Mouse (Mus musculus) forebrain, embryonic 14.5 days (tissue): ENCODE measurements around the gene Obscn. TPM values are rescaled to one million over a fixed set of nuclear protein-coding genes. Genes with fewer than 3 reads are reported as not detected.
A peak's percentile ranks its signal among the peaks of the same experiment; 100 is the strongest.

ENCODE experiments used
- ATAC-seq: fragments of 200-750 bp; cut with Nextera tagmentation; 2 replicates; pipeline ENCODE4 v1.8.0; 2017; ENCODE audit warnings: mild to moderate bottlenecking, moderate library complexity
- DNase-seq: peaks from one replicate; pipeline ENCODE4 v3.0.0-alpha.2; 2015; ENCODE audit warnings: low spot score
- H3K27ac ChIP-seq: fragments of 300-500 bp; sonication (generic); 2 replicates; pipeline ENCODE4 v1.5.1; 2014; ENCODE audit warnings: low read depth, mild to moderate bottlenecking, control low read depth, low read length, moderate library complexity
- H3K27me3 ChIP-seq: fragments of 300-500 bp; sonication (generic); replicated peaks from 2 replicates; pipeline ENCODE4 v1.6.1; 2014; ENCODE audit warnings: low read length, control low read depth, mixed read lengths; ENCODE audit not compliant: control insufficient read depth, insufficient read depth
- H3K36me3 ChIP-seq: fragments of 300-500 bp; sonication (generic); 2 replicates; pipeline ENCODE4 v1.6.1; 2014; ENCODE audit warnings: low read length, control low read depth; ENCODE audit not compliant: control insufficient read depth, insufficient read depth
- H3K4me1 ChIP-seq: fragments of 300-500 bp; sonication (generic); 2 replicates; pipeline ENCODE4 v1.6.1; 2014; ENCODE audit warnings: antibody characterized with exemption, low read length, control low read depth; ENCODE audit not compliant: control insufficient read depth, insufficient read depth
- H3K4me2 ChIP-seq: fragments of 300-500 bp; sonication (generic); 2 replicates; pipeline ENCODE4 v1.6.1; 2014; ENCODE audit warnings: mild to moderate bottlenecking, control low read depth, low read length
- H3K4me3 ChIP-seq: fragments of 300-500 bp; sonication (generic); 2 replicates; pipeline ENCODE4 v1.5.1; 2014; ENCODE audit warnings: low read depth, low read length, control low read depth
- H3K9ac ChIP-seq: fragments of 300-500 bp; sonication (generic); 2 replicates; pipeline ENCODE4 v1.6.1; 2014; ENCODE audit warnings: mild to moderate bottlenecking, low read length, control low read depth, moderate library complexity
- H3K9me3 ChIP-seq: fragments of 300-500 bp; sonication (generic); replicated peaks from 2 replicates; pipeline ENCODE4 v1.6.1; 2016; ENCODE audit warnings: low read length, control low read depth, mixed read lengths; ENCODE audit not compliant: control insufficient read depth
- WGBS: fragments of 180-500 bp; shearing (Covaris S2); extraction: QIAGEN DNeasy Blood & Tissue Kit; methylation state at CpG from one replicate; pipeline ENCODE4 v1.1.7; 2014; 5-methylcytosine and 5-hydroxymethylcytosine counted together
- polyA plus RNA-seq: library from polyadenylated mRNA; unstranded; fragments of >200 nt; fragmentation: Nextera tagmentation; extraction: Ambion mirVana; gene quantifications from 2 replicates; pipeline ENCODE4 v1.2.1, GENCODE M21; 2014

Gene Obscn
- polyA plus RNA-seq, 1 experiment from 2014 or later, result 0.05 TPM

GRCm38 (mm10) chr11:58979183-58979582 lies 157.0 kb downstream of the Obscn start:
- peaks cover 18% of the 10 kb centered on the region for H3K4me1 ChIP-seq
- 69% methylated on average over 3 of the region's 3 CpGs for WGBS

DNA sequence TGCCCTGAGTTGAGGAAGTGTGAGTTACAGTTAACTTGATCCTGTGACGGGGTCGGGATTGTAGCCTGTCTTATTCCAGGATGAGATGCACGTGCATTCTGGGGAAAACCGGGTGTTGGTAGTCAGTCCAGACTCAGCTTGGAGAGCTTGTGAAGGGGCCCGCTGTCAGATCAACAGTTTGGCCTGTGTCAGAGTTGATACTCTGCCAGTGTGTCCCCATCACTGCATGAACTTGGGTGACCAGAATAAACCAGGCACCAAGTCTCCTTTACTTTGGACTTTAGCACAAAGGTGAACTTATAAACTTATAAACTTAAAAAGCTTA lies 157.5 kb downstream of the Obscn start:
- Histone ChIP-seq H3K36me3 (peaks cover 15% of the 10 kb centered on the region), H3K27ac (no peak overlapping the region), H3K9ac (peak overlapping the region; percentile 91), H3K4me2 (peak overlapping the region; percentile 100), H3K4me1 (peaks cover 18% of the 10 kb centered on the region), H3K9me3 (no peaks in the 10 kb centered on the region), H3K4me3 (peak overlapping the region; percentile 99), H3K27me3 (no peaks in the 10 kb centered on the region)
- no peak for DNase-seq
- 0% methylated on average over 5 of the region's 5 CpGs for WGBS
- ATAC-seq, result no peak

More at GRCm38 (mm10) chr11:58979183-58979582, 157.0 kb downstream of the Obscn start:
- DNase-seq, result no peak
- H3K4me3 ChIP-seq, result peak overlapping the region; percentile 99
- no peak for ATAC-seq
- no peaks in the 10 kb centered on the region for H3K27me3 ChIP-seq
- H3K9me3 ChIP-seq, result no peaks in the 10 kb centered on the region
- no peak overlapping the region for H3K27ac ChIP-seq
- H3K36me3 ChIP-seq, result peaks cover 20% of the 10 kb centered on the region
- peak overlapping the region; percentile 91 for H3K9ac ChIP-seq
- peak overlapping the region; percentile 100 for H3K4me2 ChIP-seq

DNA sequence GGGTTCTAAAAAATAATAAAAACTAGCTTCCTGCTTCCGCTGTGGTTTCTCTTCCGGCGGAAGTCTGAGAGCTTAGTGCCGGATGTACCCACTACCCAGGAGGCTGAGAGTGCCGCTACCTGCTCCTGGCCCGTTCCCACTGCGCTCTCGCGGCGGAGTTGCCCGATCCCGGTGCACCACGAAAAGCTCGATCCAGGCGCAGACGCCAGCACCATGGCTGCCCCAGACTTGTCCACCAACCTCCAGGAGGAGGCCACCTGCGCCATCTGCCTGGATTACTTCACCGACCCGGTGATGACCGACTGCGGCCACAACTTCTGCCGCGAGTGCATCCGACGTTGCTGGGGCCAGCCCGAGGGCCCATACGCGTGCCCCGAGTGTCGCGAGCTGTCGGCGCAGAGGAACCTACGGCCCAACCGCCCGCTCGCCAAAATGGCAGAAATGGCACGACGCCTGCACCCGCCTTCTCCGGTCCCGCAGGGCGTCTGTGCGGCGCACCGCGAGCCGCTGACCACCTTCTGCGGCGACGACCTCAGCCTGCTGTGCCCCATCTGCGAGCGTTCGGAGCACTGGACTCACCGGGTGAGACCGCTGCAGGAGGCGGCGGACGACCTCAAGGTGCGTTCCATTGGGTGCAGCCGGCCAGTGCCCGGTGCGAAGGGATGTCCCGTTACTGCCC lies 158.0 kb downstream of the Obscn start, which contains the start of gene Trim11:
Trim11 (plus strand) TSS at position 67 of the 679 bp plus-strand sequence.
- Histone ChIP-seq H3K4me2 (peak within 1 kb of the TSS; percentile 100), H3K27me3 (no peaks in the 10 kb centered on the region), H3K9ac (peak within 1 kb of the TSS; percentile 91), H3K4me1 (peaks cover 18% of the 10 kb centered on the region), H3K9me3 (no peaks in the 10 kb centered on the region), H3K4me3 (peak within 1 kb of the TSS; percentile 99), H3K27ac (peak within 1 kb of the TSS; percentile 48; the same call in 1 of the 2 replicates), H3K36me3 (peaks cover 14% of the 10 kb centered on the region)
- DNase-seq (peak; percentile 89), ATAC-seq (peak; percentile 89)
- under 1% methylated on average over 64 of the region's 64 CpGs for WGBS

- under 1% methylated on average over 21 of the region's 21 CpGs for WGBS
- Histone ChIP-seq H3K36me3 (peaks cover 10% of the 10 kb centered on the region), H3K4me3 (peak overlapping the region; percentile 99), H3K9me3 (no peaks in the 10 kb centered on the region), H3K4me2 (peak overlapping the region; percentile 100), H3K9ac (peak overlapping the region; percentile 91), H3K27me3 (no peaks in the 10 kb centered on the region), H3K27ac (peak overlapping the region; percentile 48; the same call in 1 of the 2 replicates), H3K4me1 (peaks cover 18% of the 10 kb centered on the region)
- ATAC-seq (peak; percentile 33), DNase-seq (no peak)
These were observed 158.6 kb downstream of the Obscn start for GRCm38 (mm10) chr11:58977607-58978026.

DNA sequence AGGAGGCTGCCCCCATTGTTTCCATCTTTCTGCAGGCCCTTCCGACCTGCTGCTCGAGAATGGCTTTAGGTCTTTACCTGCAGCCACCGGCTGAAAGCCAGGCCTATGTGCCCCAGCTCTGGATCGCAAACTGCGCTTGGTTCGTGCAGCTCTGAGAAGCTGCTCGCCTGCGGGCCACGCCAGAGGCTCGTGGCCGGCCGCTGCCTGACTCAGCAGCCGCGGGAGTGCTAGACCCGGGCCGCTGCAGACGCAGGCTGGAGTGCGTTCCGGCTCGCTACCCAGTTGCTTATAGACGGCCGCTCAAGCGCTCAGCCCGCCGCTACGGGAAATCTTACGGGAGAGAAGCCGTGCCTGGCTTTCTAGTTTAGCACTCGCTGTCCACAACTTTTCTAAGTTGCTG lies 159.1 kb downstream of the Obscn start:
- H3K27ac ChIP-seq, result peak overlapping the region; percentile 48; the same call in 1 of the 2 replicates
- WGBS, result under 1% methylated on average over 29 of the region's 29 CpGs
- DNase-seq, result no peak

DNA sequence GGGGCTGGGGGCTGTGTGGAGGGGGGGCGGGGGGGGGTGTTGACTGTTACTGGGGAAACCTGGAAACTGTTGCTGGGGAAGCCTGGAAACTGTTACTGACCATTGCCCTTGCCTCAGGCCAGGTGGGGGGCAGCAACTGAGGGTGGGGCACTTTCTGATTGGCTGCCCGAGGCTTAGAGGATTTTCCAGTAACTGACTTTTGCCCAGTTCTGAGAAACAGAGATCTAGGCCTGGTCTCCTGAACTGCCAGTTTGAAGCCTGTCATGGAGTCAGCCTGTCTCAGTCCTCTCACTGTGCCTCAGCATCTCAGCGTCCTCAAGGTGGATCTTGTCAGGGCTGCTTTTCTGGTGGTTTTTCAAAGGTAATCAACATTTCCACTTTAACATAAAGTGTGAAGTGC lies 161.8 kb downstream of the Obscn start:
- H3K4me3 ChIP-seq, result no peak overlapping the region
- no peak overlapping the region for H3K4me2 ChIP-seq
- H3K4me1 ChIP-seq, result peaks cover 14% of the 10 kb centered on the region
- H3K27ac ChIP-seq, result no peak overlapping the region
- DNase-seq (no peak), ATAC-seq (no peak)
- H3K9ac ChIP-seq, result no peak overlapping the region
- 87% methylated on average over 3 of the region's 3 CpGs for WGBS
- H3K36me3 ChIP-seq, result peaks cover 10% of the 10 kb centered on the region; the same call in 1 of the 2 replicates
- no peaks in the 10 kb centered on the region for H3K27me3 ChIP-seq
- no peaks in the 10 kb centered on the region for H3K9me3 ChIP-seq

More for the DNA sequence above, 159.1 kb downstream of the Obscn start:
- no peak for ATAC-seq
- Histone ChIP-seq H3K4me3 (peak overlapping the region; percentile 99), H3K9me3 (no peaks in the 10 kb centered on the region), H3K27me3 (no peaks in the 10 kb centered on the region), H3K36me3 (peaks cover 9% of the 10 kb centered on the region), H3K4me2 (peak overlapping the region; percentile 100), H3K9ac (peak overlapping the region; percentile 91), H3K4me1 (peaks cover 18% of the 10 kb centered on the region)

DNA sequence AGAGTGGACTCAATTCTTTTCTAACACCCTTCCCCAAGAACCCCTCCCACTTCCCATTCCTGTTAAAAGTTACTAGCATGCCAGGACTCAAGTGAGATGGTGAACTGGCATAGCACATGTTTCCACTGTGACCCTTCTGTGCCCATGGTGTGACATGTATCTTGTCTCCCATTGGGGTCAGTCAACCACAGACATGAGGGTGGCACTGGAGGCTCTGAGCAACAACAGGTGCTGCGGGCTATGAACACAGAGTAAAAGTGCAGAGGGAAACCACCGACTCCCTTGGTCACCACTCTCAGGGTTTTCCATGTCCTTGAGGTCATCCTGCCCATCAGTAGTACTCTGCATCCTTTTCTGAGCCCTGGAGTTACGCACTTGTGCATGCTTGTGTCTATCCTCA lies 164.4 kb downstream of the Obscn start:
- H3K27me3 ChIP-seq, result no peaks in the 10 kb centered on the region

DNA sequence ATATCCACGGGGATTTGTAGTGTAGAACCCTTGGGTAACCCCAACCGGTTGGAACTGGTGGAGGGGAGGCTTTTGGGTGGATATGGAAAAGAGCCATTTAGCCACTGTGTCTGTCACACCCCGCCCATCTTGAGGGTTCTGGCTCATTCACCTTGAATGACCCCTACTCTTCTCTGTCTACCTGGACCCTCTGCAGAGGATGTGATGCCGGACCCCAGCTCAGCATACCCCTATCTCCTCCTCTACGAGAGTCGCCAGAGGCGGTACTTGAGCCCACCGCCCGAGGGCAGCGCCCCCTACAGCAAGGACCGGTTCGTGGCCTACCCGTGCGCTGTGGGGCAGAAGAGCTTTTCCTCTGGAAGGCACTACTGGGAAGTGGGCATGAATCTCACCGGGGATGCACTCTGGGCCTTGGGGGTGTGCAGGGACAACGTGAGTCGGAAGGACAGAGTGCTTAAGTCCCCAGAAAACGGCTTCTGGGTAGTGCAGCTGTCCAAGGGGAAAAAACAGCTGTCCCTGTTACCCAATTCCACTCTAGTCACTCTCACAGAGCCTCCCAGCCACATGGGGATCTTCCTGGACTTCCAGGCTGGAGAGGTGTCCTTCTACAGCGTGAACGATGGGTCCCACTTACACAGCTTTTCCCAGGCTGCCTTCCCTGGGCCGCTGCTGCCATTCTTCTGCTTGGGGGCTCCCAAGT lies 165.2 kb downstream of the Obscn start:
- no peak for ATAC-seq
- Histone ChIP-seq H3K9ac (no peak overlapping the region), H3K27ac (no peak overlapping the region), H3K4me2 (no peak overlapping the region), H3K4me3 (no peak overlapping the region), H3K36me3 (peaks cover 13% of the 10 kb centered on the region; the same call in 1 of the 2 replicates), H3K9me3 (no peaks in the 10 kb centered on the region), H3K27me3 (no peaks in the 10 kb centered on the region), H3K4me1 (peaks cover 2% of the 10 kb centered on the region; the same call in 1 of the 2 replicates)
- no peak for DNase-seq
- WGBS, result 90% methylated on average over 21 of the region's 21 CpGs

More for the DNA sequence above, 164.4 kb downstream of the Obscn start:
- H3K4me3 ChIP-seq, result no peak overlapping the region
- DNase-seq, result no peak
- WGBS, result 91% methylated on average over 3 of the region's 3 CpGs
- ATAC-seq, result no peak
- H3K9ac ChIP-seq, result no peak overlapping the region
- no peak overlapping the region for H3K4me2 ChIP-seq
- peaks cover 2% of the 10 kb centered on the region for H3K4me1 ChIP-seq
- H3K36me3 ChIP-seq, result peaks cover 13% of the 10 kb centered on the region; the same call in 1 of the 2 replicates
- H3K27ac ChIP-seq, result no peak overlapping the region
- H3K9me3 ChIP-seq, result no peaks in the 10 kb centered on the region

DNA sequence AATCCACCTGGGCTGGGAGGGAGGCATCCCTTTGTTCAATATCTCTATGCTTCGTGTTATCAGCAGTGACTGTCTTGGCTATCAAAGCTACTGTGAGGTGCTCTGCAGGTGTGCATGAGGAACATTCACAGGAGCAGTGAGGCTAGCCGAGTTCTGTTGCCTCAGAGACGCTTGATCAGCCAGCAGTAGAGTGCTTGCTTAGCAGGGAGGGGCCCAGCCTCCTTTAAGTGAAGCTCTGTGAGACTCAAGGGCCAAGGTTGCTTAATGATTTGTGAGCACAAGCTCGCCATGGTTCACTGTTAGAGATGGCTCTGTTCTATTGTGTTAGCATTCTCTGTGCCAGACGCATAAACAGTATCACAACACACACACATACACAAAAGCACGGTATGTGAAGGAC lies 166.5 kb downstream of the Obscn start:
- no peaks in the 10 kb centered on the region for H3K4me1 ChIP-seq
- peaks cover 13% of the 10 kb centered on the region; the same call in 1 of the 2 replicates for H3K36me3 ChIP-seq
- H3K27me3 ChIP-seq, result no peaks in the 10 kb centered on the region
- no peak overlapping the region for H3K9ac ChIP-seq
- no peak overlapping the region for H3K4me2 ChIP-seq
- WGBS, result 76% methylated on average over 6 of the region's 6 CpGs
- DNase-seq (no peak), ATAC-seq (no peak)
- no peak overlapping the region for H3K4me3 ChIP-seq
- H3K9me3 ChIP-seq, result no peaks in the 10 kb centered on the region
- no peak overlapping the region for H3K27ac ChIP-seq
